Mouse (Mus musculus) fibroblast of lung, adult 2 months (primary cell): ENCODE results near the gene Efna3.
A peak's percentile ranks its signal among the peaks of the same experiment; 100 is the strongest.

Experiments
- DNase-seq: peaks from one replicate; pipeline ENCODE4 v3.0.0-alpha.2; 2011; ENCODE audit warnings: low read depth

Gene Efna3

GRCm38 (mm10) chr3:89284261-89284660 lies 38.5 kb downstream of the Efna3 start:
- DNase-seq = no peak

GRCm38 (mm10) chr3:89282291-89282643 lies 40.5 kb downstream of the Efna3 start:
- no peak for DNase-seq

- DNase-seq = no peak
These were observed 41.0 kb downstream of the Efna3 start for GRCm38 (mm10) chr3:89281579-89282290.

GRCm38 (mm10) chr3:89280606-89281511 lies 41.9 kb downstream of the Efna3 start, which contains the start of gene Efna1:
Gene Efna1 (minus strand): TSS chr3:89281142.
- DNase-seq = no peak

- DNase-seq = no peak
These were observed 42.6 kb downstream of the Efna3 start for GRCm38 (mm10) chr3:89280050-89280605.

GRCm38 (mm10) chr3:89279153-89279890 lies 43.4 kb downstream of the Efna3 start:
- no peak for DNase-seq

- no peak for DNase-seq
These were observed 44.1 kb downstream of the Efna3 start for GRCm38 (mm10) chr3:89278643-89279042.

- DNase-seq = no peak
These were observed 44.7 kb downstream of the Efna3 start for GRCm38 (mm10) chr3:89278107-89278506.

- DNase-seq = no peak
These were observed 45.3 kb downstream of the Efna3 start for GRCm38 (mm10) chr3:89277281-89278021.

- no peak for DNase-seq
These were observed 46.7 kb downstream of the Efna3 start for GRCm38 (mm10) chr3:89276061-89276460.

- DNase-seq = no peak
These were observed 51.0 kb downstream of the Efna3 start for GRCm38 (mm10) chr3:89271760-89272159.

- peak; percentile 90 for DNase-seq
These were observed 51.9 kb downstream of the Efna3 start for GRCm38 (mm10) chr3:89270891-89271290.

- no peak for DNase-seq
These were observed 52.6 kb downstream of the Efna3 start, which contains the start of gene Slc50a1 for GRCm38 (mm10) chr3:89270051-89270755. Gene Slc50a1 (minus strand): TSS chr3:89270570.

GRCm38 (mm10) chr3:89268916-89269315 lies 53.8 kb downstream of the Efna3 start:
- DNase-seq = no peak

- no peak for DNase-seq
These were observed 56.3 kb downstream of the Efna3 start for GRCm38 (mm10) chr3:89266439-89266893.
